Mouse (Mus musculus) forebrain, postnatal 0 days (tissue): Measurements from ENCODE around the gene Nynrin. TPM values are rescaled to one million over a fixed set of nuclear protein-coding genes. Genes with fewer than 3 reads are reported as not detected.

Source experiments
- ATAC-seq: fragments of 200-750 bp; cut with Nextera tagmentation; 2 replicates; pipeline ENCODE4 v1.8.0; 2017; ENCODE audit warnings: mild to moderate bottlenecking, moderate library complexity
- DNase-seq: peaks from one replicate; pipeline ENCODE4 v3.0.0-alpha.2; 2015
- H3K27ac ChIP-seq: fragments of 300-500 bp; sonication (generic); 2 replicates; pipeline ENCODE4 v1.5.1; 2014; ENCODE audit warnings: low read depth, mild to moderate bottlenecking, antibody characterized with exemption, low read length, moderate library complexity, mixed read lengths
- H3K27me3 ChIP-seq: fragments of 300-500 bp; sonication (generic); 2 replicates; pipeline ENCODE4 v1.6.1; 2014; ENCODE audit warnings: mild to moderate bottlenecking, low read length, mixed read lengths; ENCODE audit not compliant: insufficient read depth
- H3K36me3 ChIP-seq: fragments of 300-500 bp; sonication (generic); 2 replicates; pipeline ENCODE4 v1.6.1; 2014; ENCODE audit warnings: mild to moderate bottlenecking, moderate library complexity; ENCODE audit not compliant: insufficient read depth
- H3K4me1 ChIP-seq: fragments of 300-500 bp; sonication (generic); 2 replicates; pipeline ENCODE4 v1.6.1; 2014; ENCODE audit warnings: antibody characterized with exemption; ENCODE audit not compliant: insufficient read depth
- H3K4me2 ChIP-seq: fragments of 300-500 bp; sonication (generic); 2 replicates; pipeline ENCODE4 v1.6.1; 2014; ENCODE audit warnings: low read depth, mild to moderate bottlenecking, moderate library complexity
- H3K4me3 ChIP-seq: fragments of 300-500 bp; sonication (generic); 2 replicates; pipeline ENCODE4 v1.5.1; 2014; ENCODE audit warnings: low read depth, low read length, mixed read lengths
- H3K9ac ChIP-seq: fragments of 300-500 bp; sonication (generic); 2 replicates; pipeline ENCODE4 v1.6.1; 2014; ENCODE audit warnings: mild to moderate bottlenecking
- H3K9me3 ChIP-seq: fragments of 300-500 bp; sonication (generic); 2 replicates; pipeline ENCODE4 v1.6.1; 2016; ENCODE audit warnings: low read length
- CTCF ChIP-seq: sonication (generic); IDR thresholded peaks from 2 replicates; pipeline ENCODE4 v1.5.1; 2016; ENCODE audit warnings: antibody characterized with exemption, control low read depth, low read depth
- WGBS: fragments of 180-500 bp; shearing (Covaris S2); extraction: QIAGEN DNeasy Blood & Tissue Kit; methylation state at CpG from one replicate; pipeline ENCODE4 v1.1.7; 2014; 5-methylcytosine and 5-hydroxymethylcytosine counted together
- polyA plus RNA-seq: library from polyadenylated mRNA; unstranded; fragments of >200 nt; fragmentation: Nextera tagmentation; extraction: Ambion mirVana; gene quantifications from 2 replicates; pipeline ENCODE4 v1.2.1, GENCODE M21; 2015
- total RNA-seq: library from RNA; depleted of rRNA; stranded (reverse); fragments of >200 nt; gene quantifications from 2 replicates; pipeline ENCODE4 v1.2.3, GENCODE M21; 2014

The Nynrin gene
- total and polyA plus RNA-seq, 2 experiments from 2014 or later: 5.5 to 28.5 TPM

- Histone ChIP-seq H3K4me3 (no peak overlapping the region), H3K36me3 (peaks cover 84% of the 10 kb centered on the region), H3K4me1 (no peaks in the 10 kb centered on the region), H3K4me2 (no peak overlapping the region), H3K27ac (no peak overlapping the region), H3K27me3 (no peaks in the 10 kb centered on the region), H3K9me3 (no peaks in the 10 kb centered on the region), H3K9ac (no peak overlapping the region)
- TF ChIP-seq CTCF: no peak
- WGBS: 91% methylated on average over 14 of the region's 14 CpGs
- ATAC-seq: no peak
- DNase-seq: no peak
Observed at GRCm38 (mm10) chr14:55868230-55869026, 14.6 kb downstream of the Nynrin start.

DNA sequence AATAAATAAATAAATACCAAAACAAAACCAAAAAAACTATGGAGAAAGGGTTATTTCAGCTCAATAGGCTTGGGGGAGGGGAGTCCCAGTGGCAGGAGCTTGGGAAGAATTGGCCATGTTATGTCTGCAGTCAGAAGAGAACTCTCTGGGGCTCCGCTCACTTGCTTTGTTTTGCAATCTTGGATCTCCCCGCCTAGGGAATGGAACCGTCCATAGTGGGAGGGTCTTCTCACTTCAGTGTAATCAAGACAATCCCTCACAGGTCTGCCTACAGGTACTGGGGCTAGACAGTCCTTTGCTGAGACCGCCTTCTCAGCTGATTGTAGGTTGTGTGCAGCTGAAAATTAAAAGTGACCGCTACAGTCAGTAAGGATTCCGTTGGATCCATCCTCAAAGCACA lies 15.7 kb downstream of the Nynrin start:
- H3K4me3 ChIP-seq: no peak overlapping the region
- no peaks in the 10 kb centered on the region for H3K9me3 ChIP-seq
- no peaks in the 10 kb centered on the region for H3K27me3 ChIP-seq
- no peaks in the 10 kb centered on the region for H3K4me1 ChIP-seq
- H3K27ac ChIP-seq: no peak overlapping the region
- H3K4me2 ChIP-seq: no peak overlapping the region
- DNase-seq: no peak
- 97% methylated on average over 6 of the region's 6 CpGs for WGBS
- ATAC-seq: no peak
- TF ChIP-seq CTCF: no peak
- H3K9ac ChIP-seq: no peak overlapping the region
- peaks cover 74% of the 10 kb centered on the region for H3K36me3 ChIP-seq

DNA sequence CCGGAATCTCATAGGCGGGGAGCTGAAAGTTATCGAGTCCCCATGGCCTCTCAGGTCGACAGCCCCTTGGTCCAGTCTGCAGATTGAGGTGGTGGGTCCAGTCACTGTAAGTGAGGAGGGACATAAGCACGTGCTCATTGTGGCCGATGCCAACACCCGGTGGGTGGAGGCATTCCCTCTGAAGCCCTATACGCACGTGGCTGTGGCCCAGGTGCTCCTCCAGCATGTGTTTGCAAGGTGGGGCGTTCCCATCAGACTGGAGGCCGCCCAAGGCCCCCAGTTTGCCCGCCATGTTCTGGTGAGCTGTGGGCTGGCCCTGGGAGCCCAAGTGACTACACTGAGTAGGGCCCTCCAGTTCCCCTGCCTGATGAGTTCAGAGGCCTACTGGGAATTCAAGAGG lies 18.2 kb downstream of the Nynrin start:
- peaks cover 51% of the 10 kb centered on the region for H3K36me3 ChIP-seq

DNA sequence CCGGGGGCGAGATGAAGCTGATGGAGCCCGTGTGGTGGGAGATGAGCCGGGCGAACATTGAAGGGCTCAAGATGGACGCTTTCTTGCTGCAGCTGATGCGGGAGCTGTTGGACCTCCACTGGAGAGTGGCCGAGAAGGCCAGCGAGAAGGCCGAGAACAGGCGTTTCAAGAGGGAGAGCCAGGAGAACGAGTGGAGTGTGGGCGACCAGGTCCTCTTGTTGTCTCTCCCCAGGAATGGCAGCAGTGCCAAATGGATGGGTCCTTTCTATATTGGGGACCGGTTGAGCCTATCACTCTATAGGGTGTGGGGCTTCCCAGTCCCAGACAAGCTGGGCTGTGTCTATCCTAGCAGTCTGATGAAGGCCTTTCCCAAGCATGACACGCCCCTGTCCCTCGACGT lies 18.7 kb downstream of the Nynrin start:
- Histone ChIP-seq H3K36me3 (peaks cover 51% of the 10 kb centered on the region), H3K27ac (no peak overlapping the region), H3K4me1 (no peaks in the 10 kb centered on the region), H3K27me3 (no peaks in the 10 kb centered on the region), H3K4me3 (no peak overlapping the region), H3K9me3 (no peaks in the 10 kb centered on the region), H3K4me2 (no peak overlapping the region), H3K9ac (no peak overlapping the region)
- ATAC-seq (no peak), DNase-seq (no peak)
- TF ChIP-seq CTCF: no peak
- 91% methylated on average over 17 of the region's 17 CpGs for WGBS

More for the DNA sequence above, 18.2 kb downstream of the Nynrin start:
- WGBS: 91% methylated on average over 12 of the region's 12 CpGs
- H3K9me3 ChIP-seq: no peaks in the 10 kb centered on the region
- no peak for DNase-seq
- no peak overlapping the region for H3K27ac ChIP-seq
- H3K4me3 ChIP-seq: no peak overlapping the region
- ATAC-seq: no peak
- H3K9ac ChIP-seq: no peak overlapping the region
- H3K4me1 ChIP-seq: no peaks in the 10 kb centered on the region
- TF ChIP-seq CTCF: no peak
- H3K27me3 ChIP-seq: no peaks in the 10 kb centered on the region
- H3K4me2 ChIP-seq: no peak overlapping the region

GRCm38 (mm10) chr14:55873242-55873713 lies 19.5 kb downstream of the Nynrin start:
- H3K9ac ChIP-seq: no peak overlapping the region
- 86% methylated on average over 8 of the region's 8 CpGs for WGBS
- TF ChIP-seq CTCF: no peak
- no peaks in the 10 kb centered on the region for H3K9me3 ChIP-seq
- H3K4me3 ChIP-seq: no peak overlapping the region
- peaks cover 44% of the 10 kb centered on the region for H3K36me3 ChIP-seq
- no peaks in the 10 kb centered on the region for H3K27me3 ChIP-seq
- ATAC-seq (no peak), DNase-seq (no peak)
- H3K27ac ChIP-seq: no peak overlapping the region
- H3K4me2 ChIP-seq: no peak overlapping the region
- H3K4me1 ChIP-seq: no peaks in the 10 kb centered on the region

DNA sequence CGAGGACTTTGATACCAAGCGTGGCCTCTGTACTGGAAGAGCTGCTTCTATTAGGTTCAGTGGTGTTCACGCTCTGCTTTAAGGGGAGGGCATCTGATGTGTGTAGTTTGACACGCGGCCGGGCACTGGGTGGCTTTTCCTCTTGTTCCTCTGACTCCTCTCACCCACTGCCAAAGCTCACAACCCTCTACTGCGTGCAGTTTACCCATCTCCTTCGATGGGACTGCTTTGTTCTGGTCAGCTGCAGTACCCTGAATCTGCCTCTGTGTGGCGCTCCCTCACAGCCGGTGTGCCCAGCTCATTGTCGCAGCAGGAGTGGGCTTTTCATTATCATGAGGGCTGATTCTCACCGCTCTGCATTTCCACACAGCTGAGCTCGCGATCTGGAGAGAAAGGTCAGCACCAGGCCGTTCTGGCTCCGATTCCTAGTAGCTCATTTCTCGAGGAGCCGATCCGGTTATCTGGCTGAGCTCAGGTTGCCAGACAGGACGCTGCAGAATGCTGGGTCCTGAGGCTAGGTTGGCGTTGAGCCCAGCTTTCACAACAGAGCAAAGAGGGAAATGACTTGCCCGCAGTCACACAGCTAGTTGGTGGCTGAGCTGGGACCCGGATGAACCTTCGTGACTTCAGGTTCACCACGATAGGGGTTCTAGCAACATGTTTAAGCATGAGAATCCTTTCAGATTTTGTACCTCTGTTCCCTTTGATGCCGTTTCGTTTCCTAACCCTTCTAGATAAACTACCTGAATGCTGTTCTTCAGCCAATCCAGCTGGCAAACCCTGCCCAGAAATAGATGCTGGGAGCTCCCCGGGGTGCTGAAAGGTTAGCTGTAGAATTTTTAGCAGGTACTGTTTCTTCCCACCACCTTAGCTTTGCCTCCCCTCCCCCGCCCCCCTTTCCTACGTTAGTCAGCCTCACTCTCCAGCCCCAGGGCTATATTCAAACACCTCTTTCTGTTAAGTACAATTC lies 20.2 kb downstream of the Nynrin start:
- H3K9ac ChIP-seq: peak overlapping the region; percentile 25; the same call in 1 of the 2 replicates
- TF ChIP-seq CTCF: peak; percentile 92
- H3K9me3 ChIP-seq: no peaks in the 10 kb centered on the region
- H3K4me3 ChIP-seq: no peak overlapping the region
- DNase-seq (peak; percentile 82), ATAC-seq (peak; percentile 73)
- no peaks in the 10 kb centered on the region for H3K4me1 ChIP-seq
- H3K27me3 ChIP-seq: no peaks in the 10 kb centered on the region
- 16% methylated on average over 30 of the region's 30 CpGs for WGBS
- H3K27ac ChIP-seq: no peak overlapping the region
- H3K36me3 ChIP-seq: peaks cover 37% of the 10 kb centered on the region
- H3K4me2 ChIP-seq: peak overlapping the region; percentile 29
